Mouse (Mus musculus) lung, postnatal 0 days (tissue): ENCODE data around the gene Tmem147.

Experiments
- CTCF ChIP-seq: IDR thresholded peaks from 2 replicates; pipeline ENCODE4 v1.5.1; 2016; ENCODE audit warnings: antibody characterized with exemption, mild to moderate bottlenecking
- EP300 ChIP-seq: IDR thresholded peaks from 2 replicates; pipeline ENCODE4 v1.6.1; 2016; ENCODE audit warnings: antibody characterized with exemption, mild to moderate bottlenecking, control low read depth

DNA sequence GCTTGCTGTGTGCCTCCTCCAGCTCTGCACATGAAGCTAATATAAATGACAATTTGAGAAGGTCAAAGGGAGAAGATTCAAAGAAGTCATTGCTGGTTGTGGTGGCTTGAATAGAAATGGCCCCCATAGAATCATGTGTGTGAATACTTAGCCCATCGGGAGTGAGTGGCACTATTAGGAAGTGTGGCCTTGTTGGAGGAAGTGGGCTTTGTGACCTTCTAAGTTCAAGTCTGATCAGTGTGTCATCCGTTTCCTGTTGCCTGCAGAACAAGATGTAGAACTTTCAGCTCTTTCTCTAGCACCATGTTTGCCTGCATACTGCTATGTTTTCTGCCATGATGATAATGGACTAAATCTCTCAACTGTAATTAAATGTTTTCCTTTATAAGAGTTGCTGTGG lies 45.9 kb downstream of the Tmem147 start:
- TF ChIP-seq CTCF (no peak), EP300 (no peak)
